Mouse (Mus musculus) intestine, embryonic 14.5 days (tissue): ENCODE measurements around the gene Lrrc43. TPM values are rescaled to one million over a fixed set of nuclear protein-coding genes. Genes with fewer than 3 reads are reported as not detected.
"Not testable (repeated sequence)": the region's sequence is repeated elsewhere in the genome, so short reads cannot be mapped to it uniquely, and the experiment has no call there.

Experiments used
- ATAC-seq: fragments of 200-750 bp; cut with Nextera tagmentation; replicated peaks from 2 replicates; pipeline ENCODE4 v1.8.0; 2017; ENCODE audit warnings: low read depth, moderate number of reproducible peaks, moderate TSS enrichment, moderate library complexity; ENCODE audit not compliant: low FRiP score, low TSS enrichment
- DNase-seq: peaks from one replicate; pipeline ENCODE4 v3.0.0-alpha.2; 2018; ENCODE audit warnings: low spot score
- H3K27ac ChIP-seq: fragments of 300-500 bp; sonication (generic); 2 replicates; pipeline ENCODE4 v1.5.1; 2014; ENCODE audit warnings: low read depth, mild to moderate bottlenecking, control low read depth
- H3K27me3 ChIP-seq: fragments of 300-500 bp; sonication (generic); replicated peaks from 2 replicates; pipeline ENCODE4 v1.6.1; 2014; ENCODE audit warnings: low read length, control low read depth; ENCODE audit not compliant: control insufficient read depth, insufficient read depth
- H3K36me3 ChIP-seq: fragments of 300-500 bp; sonication (generic); 2 replicates; pipeline ENCODE4 v1.6.1; 2014; ENCODE audit warnings: low read length, control low read depth; ENCODE audit not compliant: control insufficient read depth, insufficient read depth
- H3K4me1 ChIP-seq: fragments of 300-500 bp; sonication (generic); replicated peaks from 2 replicates; pipeline ENCODE4 v1.6.1; 2014; ENCODE audit warnings: low read length, control low read depth, mixed read lengths; ENCODE audit not compliant: control insufficient read depth, insufficient read depth
- H3K4me2 ChIP-seq: fragments of 300-500 bp; sonication (generic); 2 replicates; pipeline ENCODE4 v1.6.1; 2014; ENCODE audit warnings: low read length
- H3K4me3 ChIP-seq: fragments of 300-500 bp; sonication (generic); 2 replicates; pipeline ENCODE4 v1.5.1; 2014; ENCODE audit warnings: low read depth, low read length, control low read depth, mixed read lengths
- H3K9ac ChIP-seq: fragments of 300-500 bp; sonication (generic); 2 replicates; pipeline ENCODE4 v1.6.1; 2014; ENCODE audit warnings: mild to moderate bottlenecking, low read length
- H3K9me3 ChIP-seq: fragments of 300-500 bp; sonication (generic); 2 replicates; pipeline ENCODE4 v1.6.1; 2016; ENCODE audit warnings: low read length, control low read depth; ENCODE audit not compliant: control insufficient read depth
- WGBS: fragments of 180-500 bp; shearing (Covaris S2); extraction: QIAGEN DNeasy Blood & Tissue Kit; methylation state at CpG from one replicate; pipeline ENCODE4 v1.1.7; 2014; 5-methylcytosine and 5-hydroxymethylcytosine counted together
- polyA plus RNA-seq: library from polyadenylated mRNA; unstranded; fragments of >200 nt; fragmentation: Nextera tagmentation; extraction: Ambion mirVana; gene quantifications from 2 replicates; pipeline ENCODE4 v1.2.1, GENCODE M21; 2014

Lrrc43 gene
- polyA plus RNA-seq, 1 experiment from 2014 or later, result not detected

- peak overlapping the region; percentile 43; the same call in 1 of the 2 replicates for H3K9ac ChIP-seq
- peak overlapping the region; percentile 76 for H3K4me2 ChIP-seq
- no peaks in the 10 kb centered on the region for H3K9me3 ChIP-seq
- DNase-seq, result no peak
- H3K27me3 ChIP-seq, result peaks cover 14% of the 10 kb centered on the region
- 5% methylated on average over 12 of the region's 12 CpGs for WGBS
- H3K27ac ChIP-seq, result no peak overlapping the region
- H3K4me3 ChIP-seq, result peak overlapping the region; percentile 55
- H3K4me1 ChIP-seq, result peaks cover 5% of the 10 kb centered on the region
- ATAC-seq, result no peak
- peaks cover 12% of the 10 kb centered on the region for H3K36me3 ChIP-seq
These were observed 19.8 kb downstream of the Lrrc43 start for GRCm38 (mm10) chr5:123508921-123509320.

GRCm38 (mm10) chr5:123510160-123510559, 21.1 kb downstream of the Lrrc43 start, which contains the start of gene B3gnt4:
B3gnt4 (plus strand) TSS chr5:123510460.
- H3K4me2 ChIP-seq, result no peak within 1 kb of the TSS
- ATAC-seq, result no peak
- no peak for DNase-seq
- peaks cover 5% of the 10 kb centered on the region for H3K4me1 ChIP-seq
- H3K27ac ChIP-seq, result no peak within 1 kb of the TSS
- no peaks in the 10 kb centered on the region for H3K9me3 ChIP-seq
- no peak within 1 kb of the TSS for H3K4me3 ChIP-seq
- no peak within 1 kb of the TSS for H3K9ac ChIP-seq
- WGBS, result 84% methylated on average over 5 of the region's 5 CpGs
- peaks cover 22% of the 10 kb centered on the region for H3K36me3 ChIP-seq
- H3K27me3 ChIP-seq, result peaks cover 14% of the 10 kb centered on the region

- WGBS, result 79% methylated on average over 3 of the region's 3 CpGs
These were observed 22.3 kb downstream of the Lrrc43 start for GRCm38 (mm10) chr5:123511426-123511825.

GRCm38 (mm10) chr5:123512102-123512501, 23.0 kb downstream of the Lrrc43 start:
- ATAC-seq, result no peak
- H3K4me2 ChIP-seq, result no peak overlapping the region
- H3K27me3 ChIP-seq, result peaks cover 14% of the 10 kb centered on the region
- H3K9me3 ChIP-seq, result no peaks in the 10 kb centered on the region
- H3K4me1 ChIP-seq, result peaks cover 5% of the 10 kb centered on the region
- WGBS, result 64% methylated on average over 3 of the region's 3 CpGs
- no peak overlapping the region for H3K27ac ChIP-seq
- peaks cover 41% of the 10 kb centered on the region for H3K36me3 ChIP-seq
- H3K9ac ChIP-seq, result no peak overlapping the region
- DNase-seq, result no peak
- H3K4me3 ChIP-seq, result no peak overlapping the region

More at GRCm38 (mm10) chr5:123511426-123511825, 22.3 kb downstream of the Lrrc43 start:
- not testable (repeated sequence) for H3K9me3 ChIP-seq, H3K4me1 ChIP-seq, DNase-seq, H3K4me2 ChIP-seq, H3K9ac ChIP-seq, H3K27ac ChIP-seq, ATAC-seq, H3K4me3 ChIP-seq
- peaks cover 35% of the 10 kb centered on the region for H3K36me3 ChIP-seq
- peaks cover 14% of the 10 kb centered on the region for H3K27me3 ChIP-seq

- no peak for ATAC-seq
- WGBS, result 93% methylated on average over 5 of the region's 5 CpGs
These were observed 25.8 kb downstream of the Lrrc43 start for GRCm38 (mm10) chr5:123514871-123515270.

GRCm38 (mm10) chr5:123520666-123521065, 31.6 kb downstream of the Lrrc43 start:
- no peak for ATAC-seq
- no peak overlapping the region for H3K4me3 ChIP-seq
- no peaks in the 10 kb centered on the region for H3K9me3 ChIP-seq
- H3K27ac ChIP-seq, result no peak overlapping the region
- peaks cover 33% of the 10 kb centered on the region for H3K36me3 ChIP-seq
- peaks cover 12% of the 10 kb centered on the region for H3K4me1 ChIP-seq
- WGBS, result 90% methylated on average over 9 of the region's 9 CpGs
- no peaks in the 10 kb centered on the region for H3K27me3 ChIP-seq
- H3K9ac ChIP-seq, result no peak overlapping the region
- no peak overlapping the region for H3K4me2 ChIP-seq
- no peak for DNase-seq

More at GRCm38 (mm10) chr5:123514871-123515270, 25.8 kb downstream of the Lrrc43 start:
- peaks cover 60% of the 10 kb centered on the region for H3K36me3 ChIP-seq
- H3K4me3 ChIP-seq, result no peak overlapping the region
- no peaks in the 10 kb centered on the region for H3K27me3 ChIP-seq
- no peak for DNase-seq
- H3K4me1 ChIP-seq, result 0 out of 2 replicates have a peak, but pooled peaks cover 2% of the 10 kb centered on the region
- no peaks in the 10 kb centered on the region for H3K9me3 ChIP-seq
- H3K9ac ChIP-seq, result no peak overlapping the region
- no peak overlapping the region for H3K4me2 ChIP-seq
- no peak overlapping the region for H3K27ac ChIP-seq

- Histone ChIP-seq H3K4me1 (peaks cover 12% of the 10 kb centered on the region), H3K9ac (no peak overlapping the region), H3K27ac (no peak overlapping the region), H3K36me3 (peaks cover 24% of the 10 kb centered on the region), H3K27me3 (no peaks in the 10 kb centered on the region), H3K4me3 (no peak overlapping the region), H3K4me2 (no peak overlapping the region), H3K9me3 (no peaks in the 10 kb centered on the region)
- 100% methylated on average over 1 of the region's 1 CpGs for WGBS
- no peak for ATAC-seq
- DNase-seq, result no peak
These were observed 32.5 kb downstream of the Lrrc43 start for GRCm38 (mm10) chr5:123521621-123522020.

- Histone ChIP-seq H3K36me3 (peaks cover 18% of the 10 kb centered on the region), H3K27ac (no peak overlapping the region), H3K27me3 (no peaks in the 10 kb centered on the region), H3K9me3 (no peaks in the 10 kb centered on the region), H3K9ac (no peak overlapping the region), H3K4me1 (peaks cover 12% of the 10 kb centered on the region), H3K4me3 (no peak overlapping the region), H3K4me2 (no peak overlapping the region)
- no peak for DNase-seq
- ATAC-seq, result no peak
- WGBS, result 81% methylated on average over 1 of the region's 1 CpGs
These were observed 33.1 kb downstream of the Lrrc43 start for GRCm38 (mm10) chr5:123522166-123522565.

GRCm38 (mm10) chr5:123523692-123524392, 34.7 kb downstream of the Lrrc43 start, which contains the start of gene Diablo:
Diablo (minus strand) TSS chr5:123524176.
- 0% methylated on average over 81 of the region's 82 CpGs for WGBS
- peak; percentile 96 for ATAC-seq

More at GRCm38 (mm10) chr5:123523692-123524392, 34.7 kb downstream of the Lrrc43 start, which contains the start of gene Diablo:
- peaks cover 12% of the 10 kb centered on the region for H3K4me1 ChIP-seq
- no peaks in the 10 kb centered on the region for H3K9me3 ChIP-seq
- peak; percentile 98 for DNase-seq
- H3K9ac ChIP-seq, result peak within 1 kb of the TSS; percentile 63
- H3K4me3 ChIP-seq, result peak within 1 kb of the TSS; percentile 60
- peaks cover 15% of the 10 kb centered on the region for H3K36me3 ChIP-seq
- H3K4me2 ChIP-seq, result peak within 1 kb of the TSS; percentile 80
- no peaks in the 10 kb centered on the region for H3K27me3 ChIP-seq
- H3K27ac ChIP-seq, result peak within 1 kb of the TSS; percentile 6; the same call in 1 of the 2 replicates
